Comparison of ENCODE assay signal across 16 mouse cellular contexts in the genomic region with DNA sequence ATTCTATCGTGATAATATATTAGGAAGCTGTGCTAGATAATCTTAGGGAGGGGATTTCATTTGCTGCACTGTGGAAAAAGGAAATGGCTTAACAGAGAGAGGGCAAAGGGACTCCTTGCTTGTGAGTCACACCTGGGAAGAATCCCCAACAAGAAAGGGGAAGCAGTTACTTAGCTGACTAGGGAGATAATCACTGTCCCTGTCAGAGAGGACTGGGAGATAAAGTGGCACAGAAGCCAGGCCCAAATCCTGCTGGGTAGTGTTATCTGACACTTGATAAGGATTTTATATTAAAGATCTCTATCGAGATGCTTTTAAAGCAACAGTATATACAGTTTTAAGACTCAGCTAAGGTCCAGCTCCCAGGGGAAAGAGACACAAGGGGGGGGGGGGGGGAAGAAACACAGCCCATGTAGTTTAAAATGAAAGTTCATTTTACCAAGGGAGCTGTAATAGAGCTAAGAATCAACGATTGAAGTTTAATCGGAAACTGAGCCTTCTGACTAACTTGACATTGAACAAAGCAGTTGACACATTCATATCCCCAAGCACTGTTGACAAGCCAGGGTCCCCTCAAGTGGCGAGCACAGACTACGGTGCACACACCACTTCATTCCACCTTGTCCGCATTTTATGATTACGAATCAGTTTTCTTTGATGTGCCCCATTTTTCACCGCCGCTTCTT.
"Had no signal": no experiment of that assay in that cellular context is flagged by ENCODE, and none has a peak within 500 bp of the region (broad histone marks: within the 10 kb centered on the region; RNA-seq: fewer than 3 reads in every experiment).

No protein-coding gene starts in this region.

- H3K4me3 ChIP-seq: left cerebral cortex, adult 2 months; liver, embryonic 13.5 days; midbrain, embryonic 15.5 days; myocyte; neural tube, embryonic 13.5 days; stomach, embryonic 15.5 days had no signal

- H3K27me3 ChIP-seq: liver, embryonic 13.5 days; midbrain, embryonic 15.5 days; neural tube, embryonic 13.5 days; stomach, embryonic 15.5 days had no signal

- H3K9me3 ChIP-seq: midbrain, embryonic 15.5 days; neural tube, embryonic 13.5 days; stomach, embryonic 15.5 days had no signal

- H3K4me1 ChIP-seq: liver, embryonic 13.5 days; stomach, embryonic 15.5 days had no signal

- H3K27ac ChIP-seq: kidney, postnatal 0 days; left cerebral cortex, adult 2 months; liver, embryonic 13.5 days; macrophage; midbrain, embryonic 15.5 days; neural tube, embryonic 13.5 days; stomach, embryonic 15.5 days had no signal

- H3K9ac ChIP-seq: liver, embryonic 13.5 days; lung, embryonic 14.5 days; midbrain, embryonic 15.5 days; neural tube, embryonic 13.5 days; stomach, embryonic 15.5 days had no signal

- H3K4me2 ChIP-seq: liver, embryonic 13.5 days; lung, embryonic 14.5 days; midbrain, embryonic 15.5 days; neural tube, embryonic 13.5 days; stomach, embryonic 15.5 days had no signal

- ATAC-seq: lung, postnatal 0 days; midbrain, embryonic 15.5 days had no signal

- H3K36me3 ChIP-seq: liver, embryonic 13.5 days; midbrain, embryonic 15.5 days; neural tube, embryonic 13.5 days; stomach, embryonic 15.5 days had no signal

- DNase-seq: kidney, postnatal 25 days; layer of hippocampus, postnatal 36 days; liver, embryonic 13.5 days; lung, embryonic 14.5 days; retina, postnatal 1 day; right cerebral cortex, postnatal 25 days; spleen, adult 18-20 months; thymus, postnatal 25 days had no signal
